Mouse (Mus musculus) lung, postnatal 10 days (tissue): ENCODE data around the gene Itpkb.
A peak's percentile ranks its signal among the peaks of the same experiment; 100 is the strongest.

ENCODE experiments used
- DNase-seq: peaks from one replicate; pipeline ENCODE4 v3.0.0; 2021

The Itpkb gene

GRCm38 (mm10) chr1:180400691-180401455 lies 70.6 kb downstream of the Itpkb start:
- DNase-seq, result no peak

DNA sequence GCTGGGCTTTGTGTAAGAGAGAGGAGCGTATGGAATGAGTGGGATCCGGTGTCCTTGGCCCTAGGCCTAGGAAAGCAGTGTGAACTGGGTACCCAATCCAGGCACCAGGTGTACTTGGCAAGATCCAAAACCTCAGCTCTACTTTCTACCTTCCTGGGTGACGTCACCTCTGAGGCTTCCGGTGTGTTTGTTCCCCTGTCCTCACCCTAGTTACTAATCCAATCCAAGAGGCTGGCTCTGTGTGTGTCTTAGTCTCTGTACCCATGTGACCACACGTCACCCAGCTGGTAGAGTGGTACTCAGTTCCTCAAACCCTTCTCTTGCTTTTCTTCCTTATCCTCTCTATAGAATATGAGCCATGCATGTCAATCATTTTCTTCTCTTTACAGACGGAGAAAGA lies 71.4 kb downstream of the Itpkb start:
- DNase-seq, result no peak

GRCm38 (mm10) chr1:180402481-180403081 lies 72.3 kb downstream of the Itpkb start:
- peak; percentile 72 for DNase-seq

DNA sequence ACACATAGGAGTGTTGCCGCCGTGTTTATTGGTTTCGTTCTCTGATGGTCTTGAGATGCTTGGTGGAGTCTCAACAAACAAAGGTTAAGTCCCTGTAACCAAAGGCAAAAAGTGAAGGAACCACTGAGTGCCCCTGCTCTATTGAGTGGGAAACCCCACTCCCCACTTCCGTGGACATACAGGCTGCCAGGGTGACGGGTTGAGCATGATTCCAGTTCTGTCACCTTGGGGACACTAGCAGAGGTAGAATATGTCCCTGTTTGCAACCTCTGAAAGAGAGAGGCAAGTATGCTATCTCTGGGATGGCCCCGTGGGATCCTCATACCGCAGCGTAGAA lies 73.0 kb downstream of the Itpkb start:
- DNase-seq, result no peak

GRCm38 (mm10) chr1:180403694-180404606 lies 73.7 kb downstream of the Itpkb start:
- DNase-seq, result peak; percentile 73

DNA sequence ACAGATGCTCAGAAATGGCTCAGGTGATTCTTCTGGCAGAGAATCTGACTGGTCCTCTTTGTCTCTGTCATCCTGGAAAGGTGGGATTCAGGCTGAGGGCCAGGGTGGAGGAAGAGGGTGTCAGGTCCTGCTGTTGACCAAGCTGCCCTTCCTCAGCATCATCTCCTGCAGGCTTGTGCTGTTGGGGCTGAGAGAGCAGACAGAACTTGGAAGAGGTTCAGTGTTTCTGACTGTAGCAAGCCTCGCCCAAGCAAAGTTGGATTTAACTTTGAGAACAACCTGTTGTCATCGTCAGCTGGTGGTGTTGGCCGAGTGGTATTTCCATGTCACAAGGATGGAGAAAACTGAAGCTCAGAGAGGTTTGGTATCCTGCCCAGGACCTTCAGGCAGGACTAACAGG lies 74.4 kb downstream of the Itpkb start:
- DNase-seq, result no peak

DNA sequence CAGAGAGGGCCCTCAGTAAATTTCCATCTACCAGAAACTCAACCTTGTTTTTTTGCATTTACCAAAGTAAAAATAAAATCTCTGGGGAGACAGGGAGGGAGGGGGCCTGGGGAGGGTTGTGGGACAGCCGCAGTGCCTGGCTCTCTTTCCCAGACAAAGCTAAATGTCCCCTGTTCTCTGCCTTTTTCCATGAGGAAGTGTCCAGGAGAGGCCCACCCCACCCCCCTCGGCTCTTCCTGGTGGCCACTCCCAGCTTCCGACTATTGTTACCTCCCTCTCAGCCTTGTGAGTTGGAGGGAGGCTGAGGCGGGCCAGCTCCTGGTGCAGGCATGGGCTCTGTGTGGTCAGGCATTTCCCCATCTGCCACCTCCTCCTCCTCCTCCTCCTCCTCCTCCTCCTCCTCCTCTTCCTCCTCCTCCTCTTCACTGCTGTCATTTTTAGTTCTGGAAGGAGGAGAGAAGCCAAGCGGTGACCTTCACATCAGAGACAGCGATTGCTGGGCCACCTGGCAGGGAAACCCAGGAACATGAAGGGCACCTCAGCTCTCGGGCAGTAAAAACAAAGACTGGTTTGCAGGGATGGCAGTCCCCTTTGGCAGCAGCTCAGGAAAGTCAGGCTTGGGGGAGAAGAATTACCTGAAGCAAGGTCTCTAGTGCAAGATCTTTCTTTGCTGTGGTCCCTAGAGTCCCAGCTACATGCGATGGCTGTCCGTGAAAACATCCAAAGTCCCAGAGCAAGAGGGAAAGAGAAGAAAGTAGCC lies 75.5 kb downstream of the Itpkb start:
- peak; percentile 76 for DNase-seq

- DNase-seq, result no peak
These were observed 76.2 kb downstream of the Itpkb start for GRCm38 (mm10) chr1:180406336-180407035.

- DNase-seq, result peak; percentile 80
These were observed 76.9 kb downstream of the Itpkb start for GRCm38 (mm10) chr1:180407171-180407671.

- no peak for DNase-seq
These were observed 77.7 kb downstream of the Itpkb start for GRCm38 (mm10) chr1:180407727-180408719.

DNA sequence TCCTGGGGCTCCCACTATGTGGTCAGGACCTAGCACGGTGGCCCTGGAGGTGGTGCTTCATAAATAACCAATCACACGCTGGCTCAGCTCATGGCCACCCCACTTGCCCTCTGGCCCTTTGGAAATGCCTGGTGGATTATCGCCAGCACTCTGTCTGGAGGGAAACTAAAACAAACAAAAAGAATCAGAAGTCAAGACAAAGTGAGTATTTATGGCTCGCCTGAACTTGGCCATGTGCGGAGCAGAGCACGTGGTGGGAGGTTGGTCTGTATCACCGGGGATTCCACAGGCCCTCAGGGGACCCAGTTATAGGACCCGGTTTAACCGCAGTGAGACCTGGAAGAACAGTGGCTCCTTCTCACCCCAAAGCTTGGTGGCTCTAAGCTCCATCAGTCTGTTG lies 78.5 kb downstream of the Itpkb start:
- DNase-seq, result peak; percentile 58

- no peak for DNase-seq
These were observed 79.5 kb downstream of the Itpkb start for GRCm38 (mm10) chr1:180409771-180410170.

DNA sequence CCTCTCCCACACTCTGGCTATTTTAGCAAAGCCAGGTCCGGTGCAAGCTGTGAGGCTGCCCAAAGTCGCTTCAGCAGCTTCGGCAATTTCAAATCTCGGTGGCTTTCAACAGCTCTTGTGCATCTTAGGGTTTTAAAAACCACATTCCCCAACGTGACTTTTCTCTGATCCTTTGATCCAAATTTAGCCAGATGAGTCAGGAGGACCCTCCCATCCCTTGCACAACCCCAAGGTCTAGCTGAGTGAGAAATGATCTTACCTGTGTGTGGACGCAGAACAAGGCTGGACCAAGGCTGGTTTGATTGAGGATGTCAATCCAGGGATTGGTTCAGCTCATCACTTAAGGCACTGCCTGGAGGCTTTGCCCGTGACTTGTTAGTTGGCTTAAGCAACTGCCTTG lies 80.0 kb downstream of the Itpkb start:
- DNase-seq, result no peak

DNA sequence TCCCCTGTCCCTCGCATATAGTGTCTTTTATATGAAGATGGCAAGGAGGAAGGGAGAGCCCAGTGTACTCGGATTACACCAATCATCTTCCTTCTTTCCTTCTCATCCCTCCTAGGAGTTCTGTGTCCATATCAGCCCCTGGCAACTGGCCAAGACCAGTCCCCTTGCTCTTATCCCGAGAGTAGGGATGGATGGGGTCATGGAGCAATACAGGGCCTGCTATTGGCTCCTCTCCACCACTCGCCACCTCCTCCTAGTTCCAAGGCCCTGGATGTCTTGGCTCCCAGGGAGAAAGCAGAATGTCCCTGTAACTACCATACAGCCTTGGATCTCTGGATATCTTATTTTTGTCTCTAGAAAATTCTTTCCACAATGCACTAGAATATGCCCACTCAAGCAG lies 84.8 kb downstream of the Itpkb start:
- no peak for DNase-seq

DNA sequence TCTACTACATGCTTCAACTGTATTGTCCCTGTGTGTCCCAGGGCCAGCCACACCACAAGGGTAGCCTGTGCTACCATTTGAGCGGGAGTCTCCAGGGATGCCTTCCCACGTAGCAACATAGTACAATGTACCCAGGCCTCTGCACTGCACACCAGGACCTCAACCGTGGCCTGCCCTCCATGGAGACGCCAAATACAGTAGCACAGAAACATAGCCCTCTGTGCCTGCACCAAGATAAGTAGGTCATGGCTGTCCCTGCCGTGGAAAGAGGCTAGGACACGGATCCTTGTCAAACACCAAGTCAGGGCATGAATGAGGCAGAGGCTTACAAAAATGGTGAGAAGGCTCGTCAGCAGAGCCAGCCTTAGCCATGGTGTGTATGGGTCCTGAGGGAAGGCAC lies 85.6 kb downstream of the Itpkb start:
- no peak for DNase-seq

GRCm38 (mm10) chr1:180417118-180417517 lies 86.8 kb downstream of the Itpkb start:
- peak; percentile 28 for DNase-seq

- DNase-seq, result no peak
These were observed 88.8 kb downstream of the Itpkb start for GRCm38 (mm10) chr1:180419059-180419458.

GRCm38 (mm10) chr1:180420496-180421164 lies 90.3 kb downstream of the Itpkb start:
- no peak for DNase-seq

DNA sequence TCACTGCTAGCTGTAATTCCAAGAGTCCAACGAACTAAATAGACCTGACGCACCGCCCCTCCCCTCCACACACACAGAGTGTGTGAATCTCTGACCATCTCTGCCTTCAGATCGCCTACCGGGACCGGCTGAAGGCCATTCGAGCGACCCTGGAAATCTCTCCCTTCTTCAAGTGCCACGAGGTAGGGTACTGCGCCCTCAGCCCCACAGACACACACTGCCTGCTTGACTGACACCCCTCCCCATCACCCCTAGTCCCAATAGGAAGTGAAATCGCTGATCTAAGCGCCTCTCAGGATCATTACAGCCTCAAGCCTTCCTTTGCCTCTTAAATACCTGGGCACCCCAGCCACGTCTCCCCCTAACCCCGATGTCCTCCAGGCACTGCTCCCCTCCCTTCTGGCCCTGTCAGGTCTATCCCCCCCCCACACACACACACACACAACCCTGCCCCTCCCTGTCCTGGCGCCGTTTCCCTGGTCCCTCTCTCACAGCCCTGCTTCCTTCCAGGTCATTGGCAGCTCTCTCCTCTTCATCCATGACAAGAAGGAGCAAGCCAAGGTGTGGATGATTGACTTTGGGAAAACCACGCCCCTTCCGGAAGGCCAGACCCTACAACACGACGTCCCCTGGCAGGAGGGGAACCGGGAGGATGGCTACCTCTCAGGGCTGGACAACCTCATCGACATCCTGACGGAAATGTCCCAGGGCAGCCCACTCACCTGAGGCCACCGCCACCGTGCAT lies 91.1 kb downstream of the Itpkb start:
- peak; percentile 25 for DNase-seq
